Mouse (Mus musculus) heart, embryonic 12.5 days (tissue): ENCODE results near the gene Asb8. TPM values are rescaled to one million over a fixed set of nuclear protein-coding genes. Genes with fewer than 3 reads are reported as not detected.

Experiments used
- ATAC-seq: fragments of 200-750 bp; cut with Nextera tagmentation; 2 replicates; pipeline ENCODE4 v1.8.0; 2017; ENCODE audit warnings: moderate TSS enrichment, moderate library complexity; ENCODE audit not compliant: insufficient number of reproducible peaks, low FRiP score
- H3K27ac ChIP-seq: fragments of 300-500 bp; sonication (generic); 2 replicates; pipeline ENCODE4 v1.5.1; 2016; ENCODE audit warnings: mild to moderate bottlenecking, moderate library complexity; ENCODE audit not compliant: poor library complexity, severe bottlenecking
- H3K27me3 ChIP-seq: fragments of 300-500 bp; sonication (generic); replicated peaks from 2 replicates; pipeline ENCODE4 v1.6.1; 2016; ENCODE audit warnings: mild to moderate bottlenecking, moderate library complexity
- H3K36me3 ChIP-seq: fragments of 300-500 bp; sonication (generic); 2 replicates; pipeline ENCODE4 v1.6.1; 2016; ENCODE audit warnings: mild to moderate bottlenecking, moderate library complexity
- H3K4me1 ChIP-seq: fragments of 300-500 bp; sonication (generic); replicated peaks from 2 replicates; pipeline ENCODE4 v1.6.1; 2016; ENCODE audit warnings: mild to moderate bottlenecking
- H3K4me2 ChIP-seq: fragments of 300-500 bp; sonication (generic); 2 replicates; pipeline ENCODE4 v1.6.1; 2016; ENCODE audit warnings: mild to moderate bottlenecking, moderate library complexity
- H3K4me3 ChIP-seq: fragments of 300-500 bp; sonication (generic); 2 replicates; pipeline ENCODE4 v1.5.1; 2016; ENCODE audit warnings: mild to moderate bottlenecking
- H3K9ac ChIP-seq: fragments of 300-500 bp; sonication (generic); 2 replicates; pipeline ENCODE4 v1.6.1; 2016; ENCODE audit warnings: mild to moderate bottlenecking, moderate library complexity
- H3K9me3 ChIP-seq: fragments of 300-500 bp; sonication (generic); replicated peaks from 2 replicates; pipeline ENCODE4 v1.6.1; 2016; ENCODE audit warnings: mild to moderate bottlenecking, moderate library complexity
- WGBS: fragments of 180-500 bp; shearing (Covaris S2); methylation state at CpG from one replicate; pipeline ENCODE4 v1.1.7; 2016; 5-methylcytosine and 5-hydroxymethylcytosine counted together
- polyA plus RNA-seq: library from polyadenylated mRNA; unstranded; fragments of >200 nt; fragmentation: Nextera tagmentation; extraction: Ambion mirVana; gene quantifications from 2 replicates; pipeline ENCODE4 v1.2.1, GENCODE M21; 2016

Gene Asb8
- 76.2 and 78.9 TPM in 2 replicates for polyA plus RNA-seq

GRCm38 (mm10) chr15:98165525-98165924 lies at the start of gene Asb8:
Gene Asb8 (minus strand): TSS chr15:98165625.
- Histone ChIP-seq H3K4me2 (no peak within 1 kb of the TSS), H3K4me1 (peaks cover 26% of the 10 kb centered on the region), H3K36me3 (no peaks in the 10 kb centered on the region), H3K9ac (no peak within 1 kb of the TSS), H3K4me3 (no peak within 1 kb of the TSS), H3K9me3 (no peaks in the 10 kb centered on the region), H3K27ac (no peak within 1 kb of the TSS), H3K27me3 (peaks cover 57% of the 10 kb centered on the region)
- no peak for ATAC-seq
- WGBS = 71% methylated on average over 5 of the region's 5 CpGs

GRCm38 (mm10) chr15:98214130-98214529 lies 48.7 kb upstream of the Asb8 start:
- no peak overlapping the region for H3K9ac ChIP-seq
- WGBS = 57% methylated on average over 5 of the region's 5 CpGs
- H3K4me3 ChIP-seq = no peak overlapping the region
- H3K36me3 ChIP-seq = no peaks in the 10 kb centered on the region
- no peak for ATAC-seq
- 0 out of 2 replicates have a peak, but pooled peaks cover 14% of the 10 kb centered on the region for H3K4me1 ChIP-seq
- no peaks in the 10 kb centered on the region for H3K9me3 ChIP-seq
- no peak overlapping the region for H3K4me2 ChIP-seq
- no peaks in the 10 kb centered on the region for H3K27me3 ChIP-seq
- no peak overlapping the region for H3K27ac ChIP-seq

GRCm38 (mm10) chr15:98213336-98213870 lies 48.0 kb upstream of the Asb8 start:
- H3K27me3 ChIP-seq = no peaks in the 10 kb centered on the region
- H3K9me3 ChIP-seq = no peaks in the 10 kb centered on the region
- H3K4me1 ChIP-seq = 0 out of 2 replicates have a peak, but pooled peaks cover 14% of the 10 kb centered on the region
- no peaks in the 10 kb centered on the region for H3K36me3 ChIP-seq
- no peak overlapping the region for H3K9ac ChIP-seq
- ATAC-seq = no peak
- 61% methylated on average over 5 of the region's 5 CpGs for WGBS
- no peak overlapping the region for H3K27ac ChIP-seq
- H3K4me3 ChIP-seq = no peak overlapping the region
- H3K4me2 ChIP-seq = no peak overlapping the region

- Histone ChIP-seq H3K4me1 (0 out of 2 replicates have a peak, but pooled peaks cover 14% of the 10 kb centered on the region), H3K9ac (no peak overlapping the region), H3K4me3 (no peak overlapping the region), H3K36me3 (no peaks in the 10 kb centered on the region), H3K27ac (no peak overlapping the region), H3K9me3 (no peaks in the 10 kb centered on the region), H3K27me3 (no peaks in the 10 kb centered on the region), H3K4me2 (no peak overlapping the region)
- ATAC-seq = no peak
- 74% methylated on average over 7 of the region's 7 CpGs for WGBS
Measured at GRCm38 (mm10) chr15:98209676-98210075, 44.3 kb upstream of the Asb8 start.

GRCm38 (mm10) chr15:98195442-98195841 lies 30.0 kb upstream of the Asb8 start, which contains the start of gene Olfr288:
Gene Olfr288 (minus strand): TSS chr15:98195542.
- Histone ChIP-seq H3K4me3 (no peak within 1 kb of the TSS), H3K36me3 (no peaks in the 10 kb centered on the region), H3K27me3 (0 out of 2 replicates have a peak, but pooled peaks cover 4% of the 10 kb centered on the region), H3K4me1 (no peaks in the 10 kb centered on the region), H3K27ac (no peak within 1 kb of the TSS), H3K9me3 (no peaks in the 10 kb centered on the region; the same call in 1 of the 2 replicates), H3K9ac (no peak within 1 kb of the TSS), H3K4me2 (no peak within 1 kb of the TSS)
- 58% methylated on average over 3 of the region's 3 CpGs for WGBS
- no peak for ATAC-seq

GRCm38 (mm10) chr15:98184456-98184855 lies 19.0 kb upstream of the Asb8 start:
- H3K27ac ChIP-seq = no peak overlapping the region
- H3K9me3 ChIP-seq = no peaks in the 10 kb centered on the region
- H3K4me2 ChIP-seq = no peak overlapping the region
- no peak overlapping the region for H3K9ac ChIP-seq
- no peaks in the 10 kb centered on the region for H3K36me3 ChIP-seq
- 60% methylated on average over 4 of the region's 4 CpGs for WGBS
- H3K4me1 ChIP-seq = peaks cover 10% of the 10 kb centered on the region
- H3K27me3 ChIP-seq = no peaks in the 10 kb centered on the region
- ATAC-seq = no peak
- H3K4me3 ChIP-seq = no peak overlapping the region

- H3K36me3 ChIP-seq = no peaks in the 10 kb centered on the region
- no peak overlapping the region for H3K4me3 ChIP-seq
- 0 out of 2 replicates have a peak overlapping the region, but pooled peaks have one; percentile 48 for H3K9ac ChIP-seq
- peak overlapping the region; percentile 17; the same call in 1 of the 2 replicates for H3K4me2 ChIP-seq
- ATAC-seq = no peak
- no peaks in the 10 kb centered on the region for H3K9me3 ChIP-seq
- no peak overlapping the region for H3K27ac ChIP-seq
- peaks cover 3% of the 10 kb centered on the region; the same call in 1 of the 2 replicates for H3K27me3 ChIP-seq
- WGBS = 59% methylated on average over 12 of the region's 12 CpGs
- H3K4me1 ChIP-seq = peaks cover 10% of the 10 kb centered on the region
Measured at GRCm38 (mm10) chr15:98181856-98182570, 16.6 kb upstream of the Asb8 start.

- Histone ChIP-seq H3K27me3 (peaks cover 4% of the 10 kb centered on the region; the same call in 1 of the 2 replicates), H3K9me3 (no peaks in the 10 kb centered on the region), H3K4me3 (peak overlapping the region; percentile 45), H3K4me1 (peaks cover 10% of the 10 kb centered on the region), H3K27ac (peak overlapping the region; percentile 84), H3K4me2 (peak overlapping the region; percentile 69), H3K9ac (peak overlapping the region; percentile 58), H3K36me3 (no peaks in the 10 kb centered on the region)
- peak; percentile 96 for ATAC-seq
- under 1% methylated on average over 30 of the region's 30 CpGs for WGBS
Measured at GRCm38 (mm10) chr15:98181132-98181711, 15.8 kb upstream of the Asb8 start.

- peak overlapping the region; percentile 45 for H3K4me3 ChIP-seq
- peak overlapping the region; percentile 84 for H3K27ac ChIP-seq
- H3K9me3 ChIP-seq = no peaks in the 10 kb centered on the region
- no peaks in the 10 kb centered on the region for H3K36me3 ChIP-seq
- H3K4me2 ChIP-seq = peak overlapping the region; percentile 69
- H3K27me3 ChIP-seq = peaks cover 6% of the 10 kb centered on the region; the same call in 1 of the 2 replicates
- 8% methylated on average over 26 of the region's 26 CpGs for WGBS
- H3K9ac ChIP-seq = peak overlapping the region; percentile 58
- peaks cover 10% of the 10 kb centered on the region for H3K4me1 ChIP-seq
- ATAC-seq = no peak
Measured at GRCm38 (mm10) chr15:98180567-98181131, 15.2 kb upstream of the Asb8 start.

GRCm38 (mm10) chr15:98177320-98177719 lies 11.9 kb upstream of the Asb8 start:
- Histone ChIP-seq H3K4me3 (no peak overlapping the region), H3K9ac (no peak overlapping the region), H3K4me2 (no peak overlapping the region), H3K27ac (no peak overlapping the region), H3K4me1 (peaks cover 10% of the 10 kb centered on the region), H3K27me3 (peaks cover 28% of the 10 kb centered on the region), H3K9me3 (no peaks in the 10 kb centered on the region), H3K36me3 (no peaks in the 10 kb centered on the region)
- no peak for ATAC-seq
- 71% methylated on average over 3 of the region's 3 CpGs for WGBS

- Histone ChIP-seq H3K4me3 (no peak overlapping the region), H3K9ac (no peak overlapping the region), H3K36me3 (no peaks in the 10 kb centered on the region), H3K27me3 (peaks cover 62% of the 10 kb centered on the region), H3K4me1 (no peaks in the 10 kb centered on the region), H3K27ac (no peak overlapping the region), H3K9me3 (no peaks in the 10 kb centered on the region), H3K4me2 (no peak overlapping the region)
- 36% methylated on average over 8 of the region's 8 CpGs for WGBS
- no peak for ATAC-seq
Measured at GRCm38 (mm10) chr15:98173821-98174220, 8.4 kb upstream of the Asb8 start.
